Mouse (Mus musculus) Muller cell, postnatal 12 days (primary cell): ENCODE data around the gene Phf13.

Experiments used
- DNase-seq: peaks from one replicate; pipeline ENCODE4 v3.0.0-alpha.2; 2015; ENCODE audit errors: inconsistent ontology term

Gene Phf13

GRCm38 (mm10) chr4:151993035-151993434 is 3.0 kb downstream of the Phf13 start:
- no peak for DNase-seq

- no peak for DNase-seq
Measured at GRCm38 (mm10) chr4:151992091-151992490, 4.0 kb downstream of the Phf13 start.

DNA sequence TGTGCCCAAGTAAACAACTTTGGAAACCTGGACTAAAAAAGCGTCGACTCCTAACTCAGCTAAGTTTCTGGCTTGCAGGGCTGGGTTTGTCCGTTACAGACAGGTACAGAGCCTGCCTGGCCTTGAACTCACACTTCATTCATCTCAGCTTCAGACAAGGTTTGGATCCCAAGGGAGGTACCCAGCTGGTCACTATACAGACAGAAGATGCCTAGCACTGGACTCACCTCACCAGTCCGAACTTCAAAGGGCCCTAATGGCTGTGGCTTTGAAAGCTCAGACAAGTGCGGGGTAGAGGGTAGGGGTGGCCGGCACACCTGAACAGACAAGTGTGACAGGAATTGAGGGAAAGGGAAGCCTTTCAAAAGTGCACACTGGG is 7.0 kb downstream of the Phf13 start:
- DNase-seq, result no peak

DNA sequence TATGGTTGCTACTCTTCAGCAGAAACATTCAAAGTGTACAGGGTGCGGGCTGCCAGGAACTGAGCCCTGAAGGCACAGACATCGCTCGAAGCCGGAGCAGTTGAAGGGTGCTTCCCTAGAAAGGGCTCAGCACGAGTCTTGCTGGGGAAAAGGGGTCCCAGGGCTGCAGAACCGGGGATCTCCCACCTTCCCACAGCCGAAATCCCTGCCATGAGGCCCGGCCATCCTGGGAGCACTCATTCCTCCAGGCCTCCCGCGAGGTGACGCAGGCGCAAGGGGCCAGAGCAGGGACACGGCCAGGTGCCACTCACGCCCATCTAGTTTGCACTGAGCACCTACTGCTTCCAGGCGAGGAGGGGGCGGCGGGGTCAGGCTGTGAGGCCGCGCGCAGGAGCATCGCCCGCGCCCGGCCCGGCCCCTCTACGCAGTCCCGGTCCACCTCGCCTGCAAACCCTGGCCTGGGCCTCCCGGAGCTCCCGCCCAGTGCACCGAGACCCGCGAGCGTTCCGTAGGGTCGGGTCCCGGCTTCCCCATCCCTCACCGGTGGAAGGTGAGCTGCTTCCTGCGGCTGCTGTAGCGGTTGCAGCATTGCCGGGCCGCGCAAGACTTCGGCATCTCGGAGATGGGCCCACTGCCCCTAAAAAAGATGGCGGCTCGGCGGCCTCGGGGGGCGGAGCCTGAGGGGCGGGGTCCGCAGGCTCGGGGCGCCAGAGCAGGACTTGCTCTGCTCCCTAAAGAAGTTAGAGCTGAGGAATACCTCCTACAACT is 7.5 kb downstream of the Phf13 start, which contains the start of gene Thap3:
TSS of gene Thap3 (minus strand) at position 656 of the 768 bp plus-strand sequence.
- DNase-seq, result peak; percentile 76

DNA sequence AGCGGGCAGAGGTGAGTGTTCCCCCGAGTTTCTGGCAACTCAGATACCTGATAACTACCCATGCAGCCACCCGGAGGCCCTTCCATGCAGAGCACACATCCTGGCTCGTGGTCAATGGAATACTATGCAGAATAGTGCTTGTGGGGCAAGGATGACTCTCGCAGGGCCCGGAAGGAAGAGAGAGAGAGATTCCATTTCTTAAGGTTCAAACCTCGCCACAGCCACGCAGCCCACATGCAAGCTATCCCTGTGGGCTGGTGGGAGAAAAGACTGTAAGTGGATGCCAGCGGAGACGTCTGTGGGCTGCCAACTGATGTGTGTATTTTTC is 8.1 kb downstream of the Phf13 start:
- DNase-seq, result no peak

DNA sequence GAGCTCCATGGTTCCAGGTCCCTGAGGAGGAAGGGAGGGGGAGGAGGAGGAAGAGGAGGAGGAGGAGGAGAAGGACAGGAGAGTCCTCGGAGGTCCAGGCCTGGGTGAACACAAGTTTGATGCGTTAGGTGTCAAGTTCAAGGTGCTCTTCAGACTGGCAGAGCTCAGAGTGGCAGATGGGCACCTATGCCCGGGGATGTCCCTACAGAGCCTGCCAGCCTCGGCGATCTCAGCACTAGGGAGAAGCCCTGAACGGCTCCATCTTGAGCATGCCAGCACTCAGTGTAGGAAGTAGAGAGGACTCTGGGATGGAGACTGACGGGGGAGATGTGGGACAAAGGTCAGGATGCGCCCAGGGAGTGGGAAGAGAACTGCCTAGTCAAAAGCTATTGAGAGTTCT is 9.4 kb downstream of the Phf13 start:
- DNase-seq, result no peak

- DNase-seq, result no peak
Measured at GRCm38 (mm10) chr4:151985886-151986285, 10.2 kb downstream of the Phf13 start.

DNA sequence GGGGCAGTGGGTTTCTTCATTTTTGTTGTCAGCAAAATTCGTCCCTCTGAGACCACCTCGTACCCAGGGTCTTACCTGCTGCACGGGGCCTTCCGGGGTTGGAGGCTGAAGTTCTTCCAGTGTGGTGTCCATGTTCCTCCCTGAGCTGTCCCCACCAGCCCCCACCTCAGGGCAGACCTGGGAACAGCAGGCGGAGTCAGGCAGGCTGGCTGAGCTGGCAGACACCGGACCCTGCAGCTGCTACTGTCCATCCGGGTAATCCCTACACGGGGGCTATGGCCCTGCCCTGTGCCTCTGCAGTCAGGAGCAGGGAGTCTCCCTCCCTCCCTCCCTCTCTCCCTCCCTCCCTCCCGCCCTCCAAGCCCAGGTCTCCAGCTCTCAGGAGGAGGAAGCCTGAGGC is 12.5 kb downstream of the Phf13 start:
- no peak for DNase-seq

DNA sequence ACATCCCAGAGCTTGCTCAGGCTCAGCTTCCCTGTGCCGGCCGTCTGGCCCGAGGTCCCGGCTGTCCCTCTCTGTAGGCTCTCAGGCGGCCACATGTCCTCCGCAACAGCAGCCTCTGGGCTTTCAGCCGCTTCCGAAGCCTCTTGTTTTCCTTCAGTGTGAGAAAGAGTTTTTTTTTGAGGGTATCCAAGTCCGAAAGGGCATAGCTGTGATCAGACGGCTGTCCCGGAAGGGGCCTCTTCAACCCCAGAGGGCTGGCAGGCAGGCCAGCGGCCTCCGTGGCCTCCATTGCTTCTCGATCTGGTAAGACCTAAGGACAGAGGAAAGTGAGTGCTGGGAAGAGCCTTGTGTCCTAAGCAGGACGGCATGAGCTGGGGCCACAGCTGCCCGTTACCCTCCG is 13.0 kb downstream of the Phf13 start:
- DNase-seq, result no peak

DNA sequence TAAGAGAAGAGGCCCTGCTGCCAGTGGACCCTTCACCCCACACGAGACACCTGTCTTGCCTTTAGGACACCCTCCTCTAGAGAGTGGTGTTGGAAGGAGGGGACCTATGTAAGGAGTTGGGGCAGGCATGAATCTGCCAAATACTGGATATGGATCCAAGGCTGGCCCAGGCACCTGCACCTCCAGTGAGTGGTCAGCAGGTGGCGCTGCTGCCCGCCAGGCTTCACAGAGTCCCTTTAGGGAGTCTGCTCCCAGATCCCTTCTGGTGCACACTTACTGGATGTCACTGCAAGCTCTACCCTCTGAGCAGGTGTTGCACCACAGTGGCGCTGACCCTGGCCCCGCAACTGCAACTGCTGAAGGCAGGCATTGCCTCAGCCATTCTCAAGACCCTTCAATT is 14.7 kb downstream of the Phf13 start:
- DNase-seq, result peak; percentile 70

- DNase-seq, result no peak
Measured at GRCm38 (mm10) chr4:151980699-151981098, 15.4 kb downstream of the Phf13 start.

DNA sequence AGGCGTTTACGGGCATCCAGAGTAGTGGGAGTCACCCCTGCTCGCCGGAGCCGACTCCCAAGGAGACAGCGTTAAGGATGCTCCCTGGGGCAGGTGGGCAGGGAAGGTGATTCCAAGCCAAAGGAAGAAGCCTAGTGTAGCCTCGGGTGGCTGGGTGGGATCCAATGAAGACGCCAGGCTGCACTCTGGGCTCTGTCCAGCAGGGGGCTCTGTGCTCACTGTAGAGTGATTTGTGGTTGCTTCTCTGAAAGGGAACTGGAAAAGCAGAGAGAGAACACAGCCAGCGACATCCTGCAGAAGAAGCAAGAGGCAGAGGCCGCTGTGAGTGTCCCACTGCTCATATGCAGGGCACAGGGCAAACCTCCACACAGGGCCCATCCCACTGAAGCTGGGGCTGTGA is 18.3 kb downstream of the Phf13 start:
- peak; percentile 62 for DNase-seq

DNA sequence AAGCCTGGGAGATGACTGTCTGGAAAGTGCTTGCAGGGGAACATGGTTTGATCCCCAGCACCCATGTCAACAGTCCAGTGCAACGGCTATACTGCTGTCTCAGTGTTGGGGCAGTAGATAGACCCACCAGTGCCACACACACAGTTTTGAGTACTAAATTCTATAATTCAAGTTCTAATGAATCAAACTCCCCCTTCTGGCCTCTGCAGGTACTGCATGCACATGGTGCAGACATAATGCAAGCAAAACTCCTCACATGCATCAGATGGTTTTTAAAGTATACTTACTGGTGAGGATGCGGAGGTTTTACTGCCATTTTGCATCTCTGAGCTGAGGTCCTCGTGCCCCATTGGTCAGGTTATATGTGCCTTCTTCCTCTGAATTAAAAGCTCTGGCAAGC is 20.6 kb downstream of the Phf13 start:
- DNase-seq, result no peak

DNA sequence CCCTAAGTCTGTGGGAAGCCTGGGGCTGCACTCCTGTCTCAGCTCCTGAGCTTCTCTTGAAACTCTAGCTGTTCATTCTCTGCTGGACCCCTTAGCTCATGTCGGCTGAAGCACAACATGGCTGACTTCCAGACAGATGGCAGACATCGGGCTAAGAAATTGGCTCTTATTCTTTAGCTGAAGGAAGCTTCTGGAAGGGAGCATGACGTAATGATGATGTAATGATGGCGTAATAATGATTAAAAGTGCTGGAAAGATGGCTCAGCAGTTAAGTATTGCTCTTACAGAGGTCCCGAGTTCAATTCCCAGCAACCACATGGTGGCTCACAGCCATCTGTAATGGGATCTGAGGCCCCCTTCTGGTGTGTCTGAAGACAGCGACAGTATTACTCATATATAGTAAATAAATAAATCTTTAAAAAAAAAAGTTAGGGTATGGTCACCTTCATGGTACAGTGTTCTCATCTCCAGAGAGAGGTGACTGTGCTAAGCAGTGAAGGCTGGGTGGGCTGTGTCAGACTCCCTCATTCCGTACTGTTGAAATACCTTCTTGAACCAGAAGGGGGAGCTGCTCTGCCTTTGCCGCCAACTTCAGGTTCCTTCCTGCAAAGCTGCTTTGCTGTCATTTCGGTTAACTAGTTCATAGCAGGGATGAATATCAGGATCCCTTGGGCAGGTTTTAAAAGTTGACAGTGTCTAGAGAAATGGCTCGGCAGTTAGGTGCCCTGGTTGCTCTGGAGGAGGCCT is 23.7 kb downstream of the Phf13 start:
- no peak for DNase-seq

DNA sequence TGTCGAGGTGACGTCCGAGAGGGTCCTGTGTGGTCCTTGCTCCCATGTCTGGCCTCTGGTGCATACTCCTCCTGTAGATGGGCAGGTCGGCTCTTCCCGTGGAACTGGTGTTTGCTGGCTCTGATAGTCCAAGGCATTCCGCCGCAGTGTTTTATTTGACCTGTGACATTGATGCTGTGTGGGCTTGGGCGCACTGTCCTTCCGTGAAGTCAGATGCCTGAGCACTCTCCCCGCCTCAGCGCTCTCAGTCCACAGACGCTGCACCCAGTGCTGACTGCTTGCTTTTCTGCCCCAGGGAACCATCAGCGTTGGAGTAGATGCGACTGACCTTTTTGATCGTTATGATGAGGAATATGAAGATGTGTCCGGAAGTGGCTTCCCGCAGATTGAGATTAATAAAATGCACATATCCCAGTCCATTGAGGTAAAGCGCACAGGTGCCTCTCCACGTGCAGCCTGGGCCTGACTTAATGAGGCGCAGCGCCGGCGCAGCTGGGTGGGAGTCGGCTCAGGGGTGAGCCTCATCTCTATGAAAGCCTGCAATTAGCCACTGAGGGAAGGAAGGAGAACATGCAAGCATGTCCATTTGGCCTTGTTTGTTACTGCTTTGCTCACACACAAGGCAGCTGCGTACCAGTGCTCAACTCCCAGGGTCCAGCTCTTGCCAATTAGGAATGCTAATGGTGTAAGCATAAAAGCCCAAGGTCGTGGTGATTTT is 27.7 kb downstream of the Phf13 start:
- no peak for DNase-seq

DNA sequence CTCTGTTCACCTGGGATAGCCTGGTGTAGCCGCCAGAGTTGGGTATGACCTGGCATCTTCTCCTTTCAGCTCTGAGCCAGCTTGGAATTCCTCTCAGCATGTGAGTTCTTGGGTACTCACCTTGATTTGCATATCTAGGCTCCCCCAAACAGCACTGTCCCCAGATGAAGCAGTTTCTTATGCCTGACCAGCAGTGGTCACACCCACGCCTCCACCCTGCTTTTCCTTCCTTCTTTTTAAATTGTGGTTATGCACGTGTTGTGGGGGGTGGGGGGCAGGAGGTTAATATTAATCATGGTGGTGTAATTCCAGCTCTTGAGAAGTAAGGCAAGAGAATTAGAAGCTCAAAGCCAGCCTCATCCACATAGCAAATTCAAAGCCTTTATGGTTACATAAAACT is 33.2 kb downstream of the Phf13 start:
- DNase-seq, result no peak

DNA sequence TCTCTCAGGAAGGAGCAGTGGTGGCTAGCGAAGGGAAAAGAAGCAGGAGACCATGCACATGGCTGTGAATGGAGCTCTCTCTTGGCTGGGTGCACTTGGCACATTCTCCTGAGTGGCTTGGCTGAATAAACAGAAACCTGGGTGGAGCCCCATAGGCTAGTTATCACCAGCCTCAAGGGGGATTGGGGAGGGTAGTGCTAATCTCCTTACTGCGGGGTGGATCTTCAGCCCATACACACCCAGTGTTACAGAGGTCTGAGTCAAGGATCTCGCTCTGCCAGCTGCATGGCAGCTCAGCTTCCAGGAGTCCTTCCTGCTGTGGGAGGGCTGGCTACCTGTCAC is 35.6 kb downstream of the Phf13 start:
- DNase-seq, result peak; percentile 6

DNA sequence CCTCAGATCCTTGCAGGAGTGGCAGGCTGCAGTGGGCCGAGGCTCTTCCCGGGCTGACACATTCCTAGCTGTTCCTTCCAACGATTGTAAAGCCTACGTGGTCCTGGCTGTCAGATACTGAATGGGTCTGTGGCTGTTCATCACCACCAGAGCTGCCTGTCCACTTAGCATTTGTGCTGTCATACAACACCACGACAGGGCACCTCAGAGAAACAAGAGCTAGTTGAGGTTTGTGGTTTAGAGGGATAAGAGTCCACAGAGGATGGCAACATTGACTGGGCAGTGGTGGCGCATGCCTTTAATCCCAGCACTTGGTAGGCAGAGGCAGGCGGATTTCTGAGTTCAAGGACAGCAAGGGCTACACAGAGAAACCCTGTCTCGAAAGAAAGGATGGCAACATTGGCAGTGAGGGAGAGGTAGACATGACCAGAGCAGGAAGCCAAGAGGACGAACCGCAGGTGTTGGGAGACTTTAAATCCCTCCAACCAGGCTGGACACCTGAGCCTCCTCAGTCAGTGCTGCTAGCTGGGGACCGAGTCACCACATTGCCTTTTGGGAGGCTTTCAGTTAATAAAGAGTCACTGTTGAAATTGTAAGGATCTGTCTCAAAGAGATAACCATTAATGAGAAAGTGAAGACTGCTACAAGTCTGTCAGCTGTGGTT is 36.1 kb downstream of the Phf13 start:
- DNase-seq, result no peak

DNA sequence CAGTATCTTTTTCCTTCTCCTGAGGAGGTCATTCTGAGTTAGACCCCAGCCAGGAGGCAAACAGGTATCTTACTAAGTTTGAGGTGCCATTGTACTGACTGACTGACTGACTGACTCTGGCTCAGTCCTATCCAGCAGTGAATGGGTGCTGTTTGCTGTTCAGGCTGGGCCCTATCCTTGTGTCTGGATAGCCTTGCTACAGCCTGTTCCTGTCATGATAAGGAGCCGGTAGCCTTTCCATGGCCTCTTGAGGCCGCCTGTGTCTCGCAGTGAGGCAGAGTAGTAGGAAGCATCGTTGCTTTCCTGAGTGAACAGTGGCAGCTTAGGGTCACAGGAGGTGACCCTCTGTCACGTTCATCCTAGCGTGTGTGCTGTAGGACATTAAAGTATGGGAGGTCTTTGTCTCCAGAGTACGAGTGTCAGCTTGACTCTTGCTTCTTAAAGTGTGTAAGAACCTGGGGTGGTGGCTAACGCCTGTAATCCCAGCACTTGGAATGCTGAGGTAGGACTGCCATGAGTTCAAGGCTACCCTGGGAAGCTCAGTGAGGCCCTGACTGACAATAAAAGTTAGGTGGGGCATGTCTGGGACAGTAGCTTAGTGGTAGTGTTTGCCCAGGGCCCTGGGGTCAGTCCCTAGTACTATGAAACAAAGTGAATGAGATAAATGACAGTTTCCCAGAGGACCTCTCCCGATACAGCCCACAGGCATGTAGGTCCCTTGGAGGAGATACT is 38.3 kb downstream of the Phf13 start:
- no peak for DNase-seq

DNA sequence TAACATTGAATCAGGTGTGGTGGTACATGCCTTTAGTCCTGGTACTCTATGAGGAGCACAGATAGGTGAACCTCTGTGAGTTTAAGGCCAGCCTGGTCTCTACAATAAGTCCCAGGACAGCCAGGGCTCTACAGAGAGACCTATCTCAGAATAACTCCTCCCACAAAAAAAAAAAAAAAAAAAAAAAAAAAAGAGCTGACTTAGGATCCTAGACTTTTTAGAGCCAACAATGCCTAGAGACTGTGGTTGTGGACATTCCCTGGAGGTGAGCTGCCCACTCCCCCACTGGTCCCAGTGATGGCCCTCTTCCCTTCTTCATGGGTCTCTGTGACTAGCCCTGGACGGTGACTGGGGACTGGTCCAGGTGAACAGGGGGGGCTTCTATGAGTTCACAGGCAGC is 40.3 kb downstream of the Phf13 start:
- DNase-seq, result no peak

- no peak for DNase-seq
Measured at GRCm38 (mm10) chr4:151953209-151953608, 42.8 kb downstream of the Phf13 start.
